Mouse (Mus musculus) MEL (cell line): ENCODE data around the gene Cic. TPM values are rescaled to one million over a fixed set of nuclear protein-coding genes. Genes with fewer than 3 reads are reported as not detected.
A peak's percentile ranks its signal among the peaks of the same experiment; 100 is the strongest.

Experiments
- DNase-seq: peaks from one replicate; pipeline ENCODE4 v3.0.0; 2011; ENCODE audit warnings: low read depth, low spot score
- H3K27ac ChIP-seq: 2 replicates; pipeline ENCODE4 v1.5.1; 2012; ENCODE audit warnings: low read depth, mild to moderate bottlenecking, control low read depth, low read length, moderate library complexity; ENCODE audit not compliant: control insufficient read depth
- H3K27me3 ChIP-seq, 2 experiments: fragments of 150-350 bp in 1 of 2; sonication (generic) in 1 of 2; 2 replicates each; pipeline ENCODE4 v1.6.1; 2012; ENCODE audit warnings: low read length in 2 of 2, mild to moderate bottlenecking in 2 of 2, improper control_type of control experiment in 1 of 2, moderate library complexity in 1 of 2; ENCODE audit not compliant: insufficient read depth in 2 of 2, control insufficient read depth in 1 of 2
- H3K36me3 ChIP-seq, 2 experiments: 2 replicates each; pipeline ENCODE4 v1.6.1; 2012 to 2014; ENCODE audit warnings: low read length in 2 of 2, improper control_type of control experiment in 1 of 2, inconsistent platforms in 1 of 2, mild to moderate bottlenecking in 1 of 2; ENCODE audit not compliant: insufficient read depth in 2 of 2, control insufficient read depth in 1 of 2
- H3K4me1 ChIP-seq, 2 experiments: fragments of 150-350 bp in 1 of 2; sonication (generic) in 1 of 2; 2 replicates each; pipeline ENCODE4 v1.6.1; 2012; ENCODE audit warnings: low read length in 2 of 2, improper control_type of control experiment in 1 of 2, mild to moderate bottlenecking in 1 of 2; ENCODE audit not compliant: insufficient read depth in 2 of 2, control insufficient read depth in 1 of 2
- H3K4me3 ChIP-seq, 2 experiments: fragments of 150-350 bp in 1 of 2; sonication (generic) in 1 of 2; 2 replicates each; pipeline ENCODE4 v1.5.1; 2012; ENCODE audit warnings: low read depth in 2 of 2, low read length in 2 of 2, mild to moderate bottlenecking in 2 of 2, moderate library complexity in 2 of 2, control low read depth in 1 of 2, improper control_type of control experiment in 1 of 2; ENCODE audit not compliant: control insufficient read depth in 1 of 2, insufficient read depth in 1 of 2
- H3K79me2 ChIP-seq: 2 replicates; pipeline ENCODE4 v1.6.1; 2012; ENCODE audit warnings: mild to moderate bottlenecking, low read length, moderate library complexity; ENCODE audit not compliant: control insufficient read depth, poor library complexity, insufficient read depth
- H3K9ac ChIP-seq: 2 replicates; pipeline ENCODE4 v1.6.1; 2012; ENCODE audit warnings: low read depth, mild to moderate bottlenecking, control low read depth, low read length, moderate library complexity; ENCODE audit not compliant: control insufficient read depth, poor library complexity, severe bottlenecking
- H3K9me3 ChIP-seq: fragments of 150-350 bp; sonication (generic); replicated peaks from 2 replicates; pipeline ENCODE4 v1.6.1; 2012; ENCODE audit warnings: mild to moderate bottlenecking, low read length, improper control_type of control experiment, moderate library complexity; ENCODE audit not compliant: insufficient read depth
- BHLHE40 ChIP-seq: IDR thresholded peaks from 2 replicates; pipeline ENCODE4 v1.6.1; 2012; ENCODE audit warnings: low read depth, mild to moderate bottlenecking, inconsistent platforms, low read length, improper control_type of control experiment, borderline replicate concordance
- CHD1 ChIP-seq: IDR thresholded peaks from 2 replicates; pipeline ENCODE4 v1.6.1; 2012; ENCODE audit warnings: low read depth, mild to moderate bottlenecking, inconsistent platforms, low read length, improper control_type of control experiment
- CHD2 ChIP-seq: IDR thresholded peaks from 2 replicates; pipeline ENCODE4 v1.6.1; 2011; ENCODE audit warnings: low read length, improper control_type of control experiment
- CTCF ChIP-seq, 3 experiments: IDR thresholded peaks in 2 of 3; conservative IDR thresholded peaks in 1 of 3; 2 replicates each; pipeline ENCODE4 v1.5.1; 2011 to 2012; ENCODE audit warnings: low read length in 3 of 3, low read depth in 2 of 3, mild to moderate bottlenecking in 2 of 3, improper control_type of control experiment in 1 of 3, inconsistent platforms in 1 of 3, mixed read lengths in 1 of 3, moderate library complexity in 1 of 3; ENCODE audit not compliant: control insufficient read depth in 1 of 3, insufficient read depth in 1 of 3, poor library complexity in 1 of 3, severe bottlenecking in 1 of 3
- E2F4 ChIP-seq: IDR thresholded peaks from 2 replicates; pipeline ENCODE4 v1.6.1; 2011; ENCODE audit warnings: low read depth, low read length, improper control_type of control experiment, borderline replicate concordance
- EP300 ChIP-seq, 2 experiments: IDR thresholded peaks; 2 replicates each; pipeline ENCODE4 v1.6.1; 2011; ENCODE audit warnings: improper control_type of control experiment in 2 of 2, low read length in 2 of 2, low read depth in 1 of 2, mild to moderate bottlenecking in 1 of 2
- ETS1 ChIP-seq: IDR thresholded peaks from 2 replicates; pipeline ENCODE4 v1.6.1; 2012; ENCODE audit warnings: low read depth, mild to moderate bottlenecking, inconsistent platforms, low read length, improper control_type of control experiment, moderate library complexity
- GABPA ChIP-seq: IDR thresholded peaks from 2 replicates; pipeline ENCODE4 v1.6.1; 2012; ENCODE audit warnings: low read depth, mild to moderate bottlenecking, inconsistent platforms, low read length, improper control_type of control experiment, moderate library complexity
- GATA1 ChIP-seq: IDR thresholded peaks from 2 replicates; pipeline ENCODE4 v1.6.1; 2011; ENCODE audit warnings: low read depth, low read length, improper control_type of control experiment
- HCFC1 ChIP-seq: IDR thresholded peaks from 2 replicates; pipeline ENCODE4 v1.6.1; 2012; ENCODE audit warnings: low read depth, mild to moderate bottlenecking, inconsistent platforms, low read length, improper control_type of control experiment, moderate library complexity
- JUND ChIP-seq: IDR thresholded peaks from 2 replicates; pipeline ENCODE4 v1.6.1; 2011; ENCODE audit warnings: low read depth, mild to moderate bottlenecking, improper control_type of control experiment, low read length
- KAT2A ChIP-seq: conservative IDR thresholded peaks from 2 replicates; pipeline ENCODE4 v1.6.1; 2012; ENCODE audit warnings: low read depth, low read length, improper control_type of control experiment, inconsistent platforms
- MAFK ChIP-seq: IDR thresholded peaks from 2 replicates; pipeline ENCODE4 v1.6.1; 2011; ENCODE audit warnings: low read depth, mild to moderate bottlenecking, low read length, improper control_type of control experiment, borderline replicate concordance
- MAX ChIP-seq: IDR thresholded peaks from 2 replicates; pipeline ENCODE4 v1.6.1; 2011; ENCODE audit warnings: low read length, improper control_type of control experiment
- MAZ ChIP-seq: IDR thresholded peaks from 2 replicates; pipeline ENCODE4 v1.6.1; 2012; ENCODE audit warnings: low read depth, mild to moderate bottlenecking, inconsistent platforms, low read length, improper control_type of control experiment
- MEF2A ChIP-seq: IDR thresholded peaks from 2 replicates; pipeline ENCODE4 v1.6.1; 2014; ENCODE audit warnings: low read depth, mild to moderate bottlenecking, inconsistent platforms, low read length, improper control_type of control experiment; ENCODE audit not compliant: poor library complexity, insufficient replicate concordance, severe bottlenecking; ENCODE audit errors: extremely low read depth
- MYB ChIP-seq: IDR thresholded peaks from 2 replicates; pipeline ENCODE4 v1.6.1; 2011; ENCODE audit warnings: mild to moderate bottlenecking, low read depth, low read length, improper control_type of control experiment
- MYC ChIP-seq: IDR thresholded peaks from 2 replicates; pipeline ENCODE4 v1.6.1; 2011; ENCODE audit warnings: low read depth, mild to moderate bottlenecking, low read length, improper control_type of control experiment, moderate library complexity
- NELFE ChIP-seq: IDR thresholded peaks from 2 replicates; pipeline ENCODE4 v1.6.1; 2011; ENCODE audit warnings: low read depth, low read length, improper control_type of control experiment
- NRF1 ChIP-seq: IDR thresholded peaks from 2 replicates; pipeline ENCODE4 v1.6.1; 2014; ENCODE audit warnings: low read depth, mild to moderate bottlenecking, inconsistent platforms, low read length, improper control_type of control experiment, moderate library complexity; ENCODE audit not compliant: poor library complexity, insufficient read depth, severe bottlenecking
- POLR2A ChIP-seq, 2 experiments: IDR thresholded peaks; 2 replicates each; pipeline ENCODE4 v1.6.1; 2011 to 2012; ENCODE audit warnings: low read length in 2 of 2, mild to moderate bottlenecking in 2 of 2, control low read depth in 1 of 2, improper control_type of control experiment in 1 of 2, low read depth in 1 of 2, moderate library complexity in 1 of 2; ENCODE audit not compliant: control insufficient read depth in 1 of 2, insufficient read depth in 1 of 2, poor library complexity in 1 of 2
- POLR2AphosphoS2 ChIP-seq: IDR thresholded peaks from 2 replicates; pipeline ENCODE4 v1.6.1; 2011; ENCODE audit warnings: low read length, improper control_type of control experiment
- RAD21 ChIP-seq: IDR thresholded peaks from 2 replicates; pipeline ENCODE4 v1.6.1; 2011; ENCODE audit warnings: mild to moderate bottlenecking, low read depth, low read length, improper control_type of control experiment
- RCOR1 ChIP-seq: IDR thresholded peaks from 2 replicates; pipeline ENCODE4 v1.6.1; 2012; ENCODE audit warnings: low read depth, mild to moderate bottlenecking, inconsistent platforms, low read length, improper control_type of control experiment
- SIN3A ChIP-seq: IDR thresholded peaks from 2 replicates; pipeline ENCODE4 v1.6.1; 2012; ENCODE audit warnings: low read length, improper control_type of control experiment, inconsistent platforms
- SMC3 ChIP-seq: IDR thresholded peaks from 2 replicates; pipeline ENCODE4 v1.6.1; 2011; ENCODE audit warnings: low read depth, low read length, improper control_type of control experiment
- TAL1 ChIP-seq: IDR thresholded peaks from 2 replicates; pipeline ENCODE4 v1.6.1; 2012; ENCODE audit warnings: mild to moderate bottlenecking, inconsistent platforms, low read length, moderate library complexity, mixed read lengths
- TBP ChIP-seq: IDR thresholded peaks from 2 replicates; pipeline ENCODE4 v1.8.0; 2011; ENCODE audit warnings: low read depth, low read length, improper control_type of control experiment
- TCF12 ChIP-seq: IDR thresholded peaks from 2 replicates; pipeline ENCODE4 v1.6.1; 2014; ENCODE audit warnings: low read depth, mild to moderate bottlenecking, inconsistent platforms, low read length, improper control_type of control experiment, moderate library complexity
- USF1 ChIP-seq: IDR thresholded peaks from 2 replicates; pipeline ENCODE4 v1.6.1; 2014; ENCODE audit warnings: low read depth, mild to moderate bottlenecking, inconsistent platforms, low read length, improper control_type of control experiment, moderate library complexity
- USF2 ChIP-seq, 2 experiments: IDR thresholded peaks; 2 replicates each; pipeline ENCODE4 v1.6.1; 2011 to 2012; ENCODE audit warnings: improper control_type of control experiment in 2 of 2, low read length in 2 of 2, borderline replicate concordance in 1 of 2, inconsistent platforms in 1 of 2, low read depth in 1 of 2, mild to moderate bottlenecking in 1 of 2; ENCODE audit not compliant: insufficient read depth in 1 of 2
- ZC3H11A ChIP-seq: IDR thresholded peaks from 2 replicates; pipeline ENCODE4 v1.6.1; 2012; ENCODE audit warnings: low read depth, mild to moderate bottlenecking, inconsistent platforms, low read length, improper control_type of control experiment
- ZKSCAN1 ChIP-seq: IDR thresholded peaks from 2 replicates; pipeline ENCODE4 v1.6.1; 2012; ENCODE audit warnings: low read depth, mild to moderate bottlenecking, inconsistent platforms, low read length, improper control_type of control experiment, moderate library complexity
- ZMIZ1 ChIP-seq: IDR thresholded peaks from 2 replicates; pipeline ENCODE4 v1.6.1; 2012; ENCODE audit warnings: low read depth, mild to moderate bottlenecking, inconsistent platforms, low read length, improper control_type of control experiment, moderate library complexity
- ZNF384 ChIP-seq: IDR thresholded peaks from 2 replicates; pipeline ENCODE4 v1.6.1; 2012; ENCODE audit warnings: low read depth, mild to moderate bottlenecking, inconsistent platforms, low read length, improper control_type of control experiment
- polyA plus RNA-seq, 2 experiments: library from polyadenylated mRNA; stranded (reverse) in 1 of 2; unstranded in 1 of 2; fragments of >175 nt in 1 of 2; fragments of >200 nt in 1 of 2; gene quantifications; 2 replicates each; pipeline versions ENCODE4 v1.2.1 to v1.2.4; 2012; ENCODE audit warnings: low replicate concordance in 2 of 2, low read depth in 1 of 2; ENCODE audit not compliant: insufficient read length in 2 of 2, insufficient read depth in 1 of 2, missing spikeins in 1 of 2
- total RNA-seq: library from RNA; depleted of rRNA; stranded (reverse); fragments of 300-350 nt; gene quantifications from 2 replicates; pipeline ENCODE4 v1.2.3, GENCODE M21; 2012

Cic gene
- total and polyA plus RNA-seq, 3 experiments, result 56.6 to 157 (median 157) TPM

DNA sequence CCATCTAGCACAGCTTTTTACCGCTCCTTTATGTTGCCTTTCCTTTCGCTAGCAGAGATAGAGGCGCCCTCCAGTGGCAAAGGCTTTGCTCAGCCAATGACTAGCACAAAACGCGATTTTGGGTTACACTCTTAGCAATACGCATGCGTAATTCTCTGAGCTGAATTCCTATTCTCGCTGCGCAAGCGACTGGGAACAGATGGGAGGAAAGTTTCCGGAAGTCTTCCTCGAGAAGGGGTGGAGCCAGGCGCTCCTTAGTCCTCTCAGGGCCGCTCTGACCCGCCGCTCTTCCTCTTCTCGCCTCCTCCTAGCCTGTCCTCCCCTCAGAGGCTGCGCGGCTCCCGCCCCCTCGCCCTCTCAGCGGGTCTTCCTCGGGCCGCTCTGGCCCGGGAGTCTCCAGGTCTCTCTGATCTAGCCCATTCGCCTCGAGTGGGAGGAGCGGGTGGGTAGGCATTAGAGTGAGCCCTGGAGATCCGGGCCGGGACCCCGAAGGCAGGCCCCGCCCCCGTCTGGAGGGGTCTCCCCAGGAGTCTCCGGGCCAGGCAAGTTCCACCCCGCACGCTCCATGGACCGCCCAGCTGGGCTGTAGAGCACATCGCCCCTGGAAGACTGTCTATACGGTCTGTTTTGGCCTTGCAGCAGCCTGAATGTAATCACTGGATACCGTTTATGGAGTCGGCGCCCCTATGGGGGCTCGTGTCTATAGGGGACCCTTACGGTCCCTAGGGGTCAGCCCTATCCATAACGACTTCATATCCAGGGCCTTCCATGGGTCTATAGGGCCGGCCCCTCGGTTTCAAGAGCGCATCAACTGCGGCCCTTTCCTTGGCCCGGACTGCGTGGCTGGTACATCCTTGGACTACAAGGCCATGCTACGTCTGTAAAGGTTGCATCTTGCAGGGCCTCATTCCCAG lies 49.3 kb downstream of the Cic start, which contains the start of gene Megf8:
Gene Megf8 (plus strand): TSS at position 633 of the 914 bp plus-strand sequence.
- H3K27me3 ChIP-seq, result peaks cover 0 to 2% of the 10 kb centered on the region in 2 experiments; a peak in 3 of 4 replicates
- peak within 1 kb of the TSS; percentile 72 to 88 for H3K4me3 ChIP-seq
- H3K27ac ChIP-seq, result peak within 1 kb of the TSS; percentile 21
- peak; percentile 99 for DNase-seq
- H3K79me2 ChIP-seq, result peaks cover 7% of the 10 kb centered on the region
- peak within 1 kb of the TSS; percentile 78 for H3K9ac ChIP-seq
- H3K4me1 ChIP-seq, result peaks cover 0 to 10% of the 10 kb centered on the region in 2 experiments; a peak in 2 of 4 replicates
- no peaks in the 10 kb centered on the region for H3K9me3 ChIP-seq
- H3K36me3 ChIP-seq, result peaks cover 0 to 3% of the 10 kb centered on the region in 2 experiments; a peak in 2 of 4 replicates
- TF ChIP-seq CTCF (IDR thresholded peaks at IDR 0.05 in 2 of 3, conservative IDR thresholded peaks at IDR 0.05 in 1 of 3; ENCODE audit: control insufficient read depth in 1 of 3, insufficient read depth in 1 of 3, low read depth in 2 of 3, low read length in 3 of 3, poor library complexity in 1 of 3, severe bottlenecking in 1 of 3) (peak; percentile 87 to 96 (median 92)), BHLHE40 (no peak), HCFC1 (peak; percentile 89), CHD1 (no peak; the same call in 1 of the 2 replicates), MAX (peak; percentile 32; the same call in 1 of the 2 replicates), MAFK (no peak), MEF2A (no peak), USF1 (no peak), NRF1 (peak; percentile 90), NELFE (peak; percentile 54), GABPA (no peak), ZNF384 (no peak), ZC3H11A (peak; percentile 86), E2F4 (no peak), POLR2AphosphoS2 (no peak), TAL1 (no peak), POLR2A (IDR thresholded peaks at IDR 0.05; ENCODE audit: control insufficient read depth in 1 of 2, insufficient read depth in 1 of 2, low read depth in 1 of 2, low read length in 2 of 2, poor library complexity in 1 of 2) (peak; percentile 53 to 65; a peak in 1 of 4 replicates), MAZ (no peak; the same call in 1 of the 2 replicates), ZKSCAN1 (no peak), CHD2 (no peak), RAD21 (peak; percentile 93), GATA1 (no peak), EP300 (IDR thresholded peaks at IDR 0.05; ENCODE audit: low read depth in 1 of 2, low read length in 2 of 2) (no peak), ETS1 (0 out of 2 replicates have a peak, but pooled peaks have one; percentile 53), SIN3A (peak; percentile 77), TCF12 (no peak), ZMIZ1 (peak; percentile 45; the same call in 1 of the 2 replicates), RCOR1 (no peak), MYB (no peak), TBP (peak; percentile 80), MYC (0 out of 2 replicates have a peak, but pooled peaks have one; percentile 58), KAT2A (no peak; the same call in 1 of the 2 replicates), JUND (no peak), USF2 (IDR thresholded peaks at IDR 0.05; ENCODE audit: borderline replicate concordance in 1 of 2, insufficient read depth in 1 of 2, low read depth in 1 of 2, low read length in 2 of 2) (no peak), SMC3 (peak; percentile 96)
